Mouse (Mus musculus) ES-Bruce4 (cell line): Measurements from ENCODE around the gene Ipo5.

ENCODE experiments used
- CTCF ChIP-seq: IDR thresholded peaks from one replicate; pipeline ENCODE4 v1.8.1; 2011; ENCODE audit warnings: low read depth, low read length
- POLR2A ChIP-seq: IDR thresholded peaks from one replicate; pipeline ENCODE4 v1.8.1; 2011; ENCODE audit warnings: low read length; ENCODE audit not compliant: insufficient read depth

GRCm38 (mm10) chr14:120877147-120877546 is 33.9 kb upstream of the Ipo5 start:
- no peak for TF ChIP-seq CTCF
- TF ChIP-seq POLR2A: no peak
